Mouse (Mus musculus) liver, embryonic 11.5 days (tissue): ENCODE measurements at regions not wholly inside any gene's neighbourhood (a gene's known extent, or its start where the extent isn't known, plus 50 kb on each side); places are given as distances from the start of the nearest gene placed in this dataset.

Experiments used
- ATAC-seq: fragments of 200-750 bp; cut with Nextera tagmentation; replicated peaks from 2 replicates; pipeline ENCODE4 v1.8.0; 2017; ENCODE audit warnings: moderate number of reproducible peaks, mild to moderate bottlenecking, moderate TSS enrichment, moderate library complexity; ENCODE audit not compliant: low FRiP score
- DNase-seq: peaks from one replicate; pipeline ENCODE4 v3.0.0-alpha.2; 2017; ENCODE audit warnings: low spot score
- H3K27ac ChIP-seq: fragments of 300-500 bp; sonication (generic); 2 replicates; pipeline ENCODE4 v1.5.1; 2014; ENCODE audit warnings: mild to moderate bottlenecking, low read depth, low read length, control low read depth
- H3K27me3 ChIP-seq: fragments of 300-500 bp; sonication (generic); replicated peaks from 2 replicates; pipeline ENCODE4 v1.6.1; 2014; ENCODE audit warnings: low read length, mixed read lengths; ENCODE audit not compliant: control insufficient read depth, insufficient read depth
- H3K36me3 ChIP-seq: fragments of 300-500 bp; sonication (generic); 2 replicates; pipeline ENCODE4 v1.6.1; 2014; ENCODE audit warnings: mild to moderate bottlenecking, low read length, moderate library complexity, mixed read lengths; ENCODE audit not compliant: control insufficient read depth, insufficient read depth
- H3K4me1 ChIP-seq: fragments of 300-500 bp; sonication (generic); replicated peaks from 2 replicates; pipeline ENCODE4 v1.6.1; 2014; ENCODE audit warnings: low read length, mixed read lengths; ENCODE audit not compliant: control insufficient read depth, insufficient read depth
- H3K4me2 ChIP-seq: fragments of 300-500 bp; sonication (generic); 2 replicates; pipeline ENCODE4 v1.6.1; 2014; ENCODE audit warnings: mild to moderate bottlenecking, control low read depth, moderate library complexity
- H3K4me3 ChIP-seq: fragments of 300-500 bp; sonication (generic); 2 replicates; pipeline ENCODE4 v1.5.1; 2014; ENCODE audit warnings: low read depth, low read length, control low read depth
- H3K9ac ChIP-seq: fragments of 300-500 bp; sonication (generic); 2 replicates; pipeline ENCODE4 v1.6.1; 2014; ENCODE audit warnings: low read depth, low read length, control low read depth
- H3K9me3 ChIP-seq: fragments of 300-500 bp; sonication (generic); 2 replicates; pipeline ENCODE4 v1.6.1; 2016; ENCODE audit warnings: low read length, inconsistent platforms, mixed read lengths; ENCODE audit not compliant: control insufficient read depth
- WGBS: fragments of 180-500 bp; shearing (Covaris S2); extraction: QIAGEN DNeasy Blood & Tissue Kit; methylation state at CpG from one replicate; pipeline ENCODE4 v1.1.7; 2014; 5-methylcytosine and 5-hydroxymethylcytosine counted together

GRCm38 (mm10) chr3:101194725-101195124, 84.6 kb upstream of the Ptgfrn start:
- Histone ChIP-seq H3K4me3 (no peak overlapping the region), H3K36me3 (no peaks in the 10 kb centered on the region), H3K9me3 (no peaks in the 10 kb centered on the region), H3K4me1 (no peaks in the 10 kb centered on the region), H3K27ac (no peak overlapping the region), H3K27me3 (no peaks in the 10 kb centered on the region), H3K9ac (no peak overlapping the region), H3K4me2 (no peak overlapping the region)
- 84% methylated on average over 5 of the region's 5 CpGs for WGBS
- no peak for ATAC-seq
- no peak for DNase-seq

GRCm38 (mm10) chr3:101194319-101194718, 84.2 kb upstream of the Ptgfrn start:
- no peaks in the 10 kb centered on the region for H3K36me3 ChIP-seq
- DNase-seq: no peak
- no peak overlapping the region for H3K9ac ChIP-seq
- no peak for ATAC-seq
- H3K4me1 ChIP-seq: no peaks in the 10 kb centered on the region
- H3K27ac ChIP-seq: no peak overlapping the region
- no peaks in the 10 kb centered on the region for H3K9me3 ChIP-seq
- no peak overlapping the region for H3K4me3 ChIP-seq
- WGBS: 68% methylated on average over 5 of the region's 5 CpGs
- H3K27me3 ChIP-seq: no peaks in the 10 kb centered on the region
- no peak overlapping the region for H3K4me2 ChIP-seq

- Histone ChIP-seq H3K9ac (no peak overlapping the region), H3K27me3 (no peaks in the 10 kb centered on the region), H3K9me3 (no peaks in the 10 kb centered on the region), H3K36me3 (no peaks in the 10 kb centered on the region), H3K4me2 (no peak overlapping the region), H3K27ac (no peak overlapping the region), H3K4me1 (no peaks in the 10 kb centered on the region), H3K4me3 (no peak overlapping the region)
- ATAC-seq (no peak), DNase-seq (no peak)
- WGBS: 86% methylated on average over 7 of the region's 7 CpGs
Observed at GRCm38 (mm10) chr3:101191298-101191986, 81.4 kb upstream of the Ptgfrn start.

- WGBS: 77% methylated on average over 11 of the region's 11 CpGs
- H3K4me1 ChIP-seq: no peaks in the 10 kb centered on the region
- H3K4me2 ChIP-seq: no peak overlapping the region
- DNase-seq (no peak), ATAC-seq (no peak)
- H3K9ac ChIP-seq: no peak overlapping the region
- no peak overlapping the region for H3K27ac ChIP-seq
- no peaks in the 10 kb centered on the region for H3K36me3 ChIP-seq
- H3K9me3 ChIP-seq: peaks cover 2% of the 10 kb centered on the region; the same call in 1 of the 2 replicates
- no peak overlapping the region for H3K4me3 ChIP-seq
- H3K27me3 ChIP-seq: no peaks in the 10 kb centered on the region
Observed at GRCm38 (mm10) chr3:101181958-101182357, 71.9 kb upstream of the Ptgfrn start.

DNA sequence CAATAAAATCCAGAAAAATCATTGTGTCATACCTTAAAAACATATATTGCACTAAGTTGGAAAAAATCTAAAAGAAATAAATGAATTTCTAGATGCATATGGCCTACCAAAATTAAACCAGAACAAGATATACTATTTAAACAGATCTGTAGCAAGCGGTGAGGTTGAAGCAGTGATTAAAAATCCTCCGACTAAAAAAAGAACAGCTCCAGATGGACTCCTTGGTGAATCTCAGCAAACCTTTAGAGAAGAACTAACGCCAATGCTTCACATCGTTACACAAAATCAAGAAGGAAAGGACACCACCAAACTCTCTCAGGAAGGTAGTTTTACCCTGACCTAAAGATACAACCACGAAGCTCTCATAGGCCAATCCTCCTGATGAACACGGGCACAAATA, 63.9 kb upstream of the Ptgfrn start:
- Histone ChIP-seq H3K4me3 (no peak overlapping the region), H3K4me2 (no peak overlapping the region), H3K4me1 (no peaks in the 10 kb centered on the region), H3K27me3 (no peaks in the 10 kb centered on the region), H3K9ac (no peak overlapping the region), H3K36me3 (no peaks in the 10 kb centered on the region), H3K27ac (no peak overlapping the region), H3K9me3 (peaks cover 2% of the 10 kb centered on the region; the same call in 1 of the 2 replicates)
- ATAC-seq (no peak), DNase-seq (no peak)
- WGBS: 83% methylated on average over 6 of the region's 6 CpGs

GRCm38 (mm10) chr3:101170037-101171019, 60.2 kb upstream of the Ptgfrn start:
- no peak for ATAC-seq
- H3K36me3 ChIP-seq: no peaks in the 10 kb centered on the region
- H3K9me3 ChIP-seq: no peaks in the 10 kb centered on the region
- H3K4me1 ChIP-seq: no peaks in the 10 kb centered on the region
- WGBS: 76% methylated on average over 15 of the region's 15 CpGs
- no peaks in the 10 kb centered on the region for H3K27me3 ChIP-seq
- H3K9ac ChIP-seq: no peak overlapping the region
- no peak overlapping the region for H3K27ac ChIP-seq
- H3K4me3 ChIP-seq: no peak overlapping the region
- no peak for DNase-seq
- no peak overlapping the region for H3K4me2 ChIP-seq

DNA sequence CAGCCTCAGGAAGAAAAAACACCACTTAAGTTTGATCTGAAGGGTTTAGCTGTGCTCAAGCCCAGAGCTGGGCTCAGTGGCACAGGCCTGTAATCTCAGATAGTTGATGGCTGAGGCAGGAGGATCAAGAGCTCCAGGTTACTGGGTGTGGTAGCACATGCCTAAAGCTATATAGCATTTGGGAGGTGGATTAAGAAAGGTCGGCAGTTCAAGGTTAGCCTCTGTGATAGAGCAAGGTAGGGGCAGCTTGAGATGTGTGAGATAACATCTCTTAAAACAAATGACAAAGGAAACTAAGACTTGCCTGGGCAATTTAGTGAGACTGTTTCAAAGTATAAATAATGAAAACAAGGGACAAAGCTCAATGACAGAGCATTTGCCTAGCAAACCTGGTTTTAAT, 56.9 kb upstream of the Ptgfrn start:
- ATAC-seq (no peak), DNase-seq (no peak)
- 64% methylated on average over 1 of the region's 1 CpGs for WGBS
- H3K36me3 ChIP-seq: no peaks in the 10 kb centered on the region
- H3K27me3 ChIP-seq: no peaks in the 10 kb centered on the region
- no peak overlapping the region for H3K4me3 ChIP-seq
- no peak overlapping the region for H3K4me2 ChIP-seq
- H3K27ac ChIP-seq: no peak overlapping the region
- no peak overlapping the region for H3K9ac ChIP-seq
- H3K4me1 ChIP-seq: peaks cover 3% of the 10 kb centered on the region
- no peaks in the 10 kb centered on the region for H3K9me3 ChIP-seq

- H3K4me3 ChIP-seq: no peak overlapping the region
- H3K4me1 ChIP-seq: peaks cover 5% of the 10 kb centered on the region
- no peak overlapping the region for H3K27ac ChIP-seq
- no peak overlapping the region for H3K4me2 ChIP-seq
- no peak for ATAC-seq
- 87% methylated on average over 7 of the region's 7 CpGs for WGBS
- DNase-seq: no peak
- no peaks in the 10 kb centered on the region for H3K36me3 ChIP-seq
- no peak overlapping the region for H3K9ac ChIP-seq
- no peaks in the 10 kb centered on the region for H3K9me3 ChIP-seq
- no peaks in the 10 kb centered on the region for H3K27me3 ChIP-seq
Observed at GRCm38 (mm10) chr3:101166580-101166979, 56.5 kb upstream of the Ptgfrn start.
